23 mouse cellular contexts compared by ENCODE assay signal in the genomic region with DNA sequence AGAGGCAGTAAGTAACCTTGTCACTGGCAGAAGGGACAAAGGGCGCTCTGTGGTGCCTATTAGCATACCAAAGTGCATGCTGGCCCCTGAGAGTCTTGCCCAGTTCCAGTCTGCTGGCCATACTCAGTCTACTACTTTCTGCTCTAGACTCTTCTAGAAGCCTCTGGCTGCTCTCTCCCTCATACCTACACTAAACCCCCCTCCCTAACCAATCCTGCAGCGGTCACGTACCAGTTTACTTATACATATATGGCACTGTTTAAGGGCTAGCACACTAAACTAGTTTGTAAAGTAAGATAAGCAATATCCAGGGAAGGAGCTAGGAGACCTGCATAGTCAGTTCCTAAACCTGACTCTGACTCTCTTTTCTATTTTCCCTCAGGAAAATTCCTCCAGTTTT. TPM values are rescaled to one million over a fixed set of nuclear protein-coding genes. Genes with fewer than 3 reads are reported as not detected.
"Had no signal": no experiment of that assay in that cellular context is flagged by ENCODE, and none has a peak within 500 bp of the region (broad histone marks: within the 10 kb centered on the region; RNA-seq: fewer than 3 reads in every experiment).

No protein-coding gene starts in this region.

- H3K27ac ChIP-seq: intestine, embryonic 15.5 days; kidney, postnatal 0 days; left cerebral cortex, adult 2 months; limb, embryonic 12.5 days; limb, embryonic 15.5 days; liver, embryonic 14.5 days; macrophage; midbrain, embryonic 13.5 days; stomach, postnatal 0 days had no signal

- H3K4me2 ChIP-seq: intestine, embryonic 15.5 days; limb, embryonic 12.5 days; limb, embryonic 15.5 days; liver, embryonic 11.5 days; lung, embryonic 14.5 days; midbrain, embryonic 13.5 days had no signal

- DNase-seq: layer of hippocampus, postnatal 36 days; left cerebral cortex, postnatal 4 days; liver, postnatal 0 days; lung, embryonic 14.5 days; right cerebral cortex, postnatal 4 days; thymus, adult 2 months; thymus, postnatal 14 days; thymus, postnatal 4 days had no signal

- H3K36me3 ChIP-seq: intestine, embryonic 15.5 days; midbrain, embryonic 13.5 days had no signal

- H3K9ac ChIP-seq: intestine, embryonic 15.5 days; limb, embryonic 12.5 days; limb, embryonic 15.5 days; liver, embryonic 14.5 days; liver, postnatal 0 days; lung, embryonic 14.5 days; midbrain, embryonic 13.5 days had no signal

- H3K4me1 ChIP-seq: intestine, embryonic 15.5 days; limb, embryonic 12.5 days; limb, embryonic 15.5 days; midbrain, embryonic 13.5 days had no signal

- H3K9me3 ChIP-seq: intestine, embryonic 15.5 days; limb, embryonic 12.5 days; limb, embryonic 15.5 days; midbrain, embryonic 13.5 days had no signal

- ATAC-seq: hindbrain, embryonic 16.5 days; intestine, embryonic 15.5 days; liver, postnatal 0 days; lung, postnatal 0 days; midbrain, embryonic 13.5 days had no signal

- H3K4me3 ChIP-seq: intestine, embryonic 15.5 days; left cerebral cortex, adult 2 months; limb, embryonic 12.5 days; limb, embryonic 15.5 days; midbrain, embryonic 13.5 days had no signal

- H3K27me3 ChIP-seq: intestine, embryonic 15.5 days; limb, embryonic 12.5 days; limb, embryonic 15.5 days; midbrain, embryonic 13.5 days had no signal

RNA-seq across cellular contexts. Expression of a gene that starts 34.5 kb away (rescaled TPM):
- total RNA-seq: megakaryocyte, adult 5-6 weeks had no signal
- polyA plus RNA-seq: limb, embryonic 15.5 days; liver, embryonic 11.5 days; liver, embryonic 14.5 days; lung, embryonic 14.5 days; lung, postnatal 0 days; macrophage; midbrain, postnatal 0 days; neural tube, embryonic 11.5 days had no signal
